18 mouse cellular contexts compared by ENCODE assay signal in the genomic region with DNA sequence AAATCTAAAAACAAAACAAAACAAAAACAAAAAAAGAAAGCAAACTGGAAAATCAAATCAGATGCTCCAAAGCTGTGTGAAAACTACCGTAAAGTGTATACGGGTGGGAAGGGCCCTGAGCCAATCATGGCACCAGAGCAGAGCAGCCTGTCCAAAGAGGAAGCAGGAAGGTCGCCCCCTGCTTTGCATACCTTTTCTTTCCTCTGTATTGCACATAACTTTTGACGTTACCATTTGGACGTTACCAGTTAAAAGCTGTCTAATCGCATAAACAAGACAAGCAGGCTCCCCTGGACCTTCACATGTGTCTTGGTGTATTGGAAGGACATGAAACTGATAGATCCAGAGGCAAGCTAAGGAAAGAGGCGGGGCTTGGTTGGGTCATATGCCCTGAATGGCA.
"Had no signal": no experiment of that assay in that cellular context is flagged by ENCODE, and none has a peak within 500 bp of the region (broad histone marks: within the 10 kb centered on the region; RNA-seq: fewer than 3 reads in every experiment).

No protein-coding gene starts in this region.

- H3K4me2 ChIP-seq: limb, embryonic 13.5 days; liver, embryonic 12.5 days; liver, embryonic 15.5 days; lung, embryonic 15.5 days had no signal

- H3K4me3 ChIP-seq: limb, embryonic 10.5 days; limb, embryonic 13.5 days; liver, embryonic 12.5 days; liver, embryonic 15.5 days; lung, embryonic 15.5 days; megakaryocyte, embryonic 14.5 days; midbrain, embryonic 10.5 days; myocyte had no signal

- H3K9ac ChIP-seq: limb, embryonic 13.5 days; liver, embryonic 12.5 days; liver, embryonic 15.5 days; lung, embryonic 15.5 days had no signal

- H3K27ac ChIP-seq: kidney, postnatal 0 days; limb, embryonic 10.5 days; limb, embryonic 13.5 days; liver, embryonic 12.5 days; liver, embryonic 15.5 days; lung, embryonic 15.5 days; midbrain, embryonic 10.5 days had no signal

- H3K36me3 ChIP-seq: limb, embryonic 10.5 days; limb, embryonic 13.5 days; liver, embryonic 12.5 days; liver, embryonic 15.5 days; lung, embryonic 15.5 days; midbrain, embryonic 10.5 days had no signal

- DNase-seq: kidney, adult 2 months; kidney, postnatal 36 days; liver; lung, adult 18-20 months; lung, postnatal 10 days; lung, postnatal 36 days; midbrain, embryonic 14.5 days; thymus, adult 18-20 months; thymus, postnatal 36 days had no signal

- ATAC-seq: liver, embryonic 12.5 days had no signal

- H3K9me3 ChIP-seq: limb, embryonic 10.5 days; limb, embryonic 13.5 days; liver, embryonic 12.5 days; liver, embryonic 15.5 days; lung, embryonic 15.5 days; megakaryocyte, embryonic 14.5 days; midbrain, embryonic 10.5 days had no signal

- H3K27me3 ChIP-seq: limb, embryonic 13.5 days; liver, embryonic 12.5 days; liver, embryonic 15.5 days; lung, embryonic 15.5 days; megakaryocyte, embryonic 14.5 days had no signal

- H3K4me1 ChIP-seq: limb, embryonic 13.5 days; lung, embryonic 15.5 days; midbrain, embryonic 10.5 days had no signal
